Mouse (Mus musculus) hindbrain, embryonic 11.5 days (tissue): ENCODE results near the gene Morc1. TPM values are rescaled to one million over a fixed set of nuclear protein-coding genes. Genes with fewer than 3 reads are reported as not detected.

Experiments used
- ATAC-seq: fragments of 200-750 bp; cut with Nextera tagmentation; 2 replicates; pipeline ENCODE4 v1.8.0; 2017; ENCODE audit warnings: mild to moderate bottlenecking, moderate TSS enrichment, moderate library complexity; ENCODE audit not compliant: low FRiP score
- DNase-seq: peaks from one replicate; pipeline ENCODE4 v3.0.0-alpha.2; 2015; ENCODE audit warnings: low spot score
- H3K27ac ChIP-seq: fragments of 300-500 bp; sonication (generic); 2 replicates; pipeline ENCODE4 v1.5.1; 2014; ENCODE audit warnings: mild to moderate bottlenecking, low read depth, low read length
- H3K27me3 ChIP-seq: fragments of 300-500 bp; sonication (generic); 2 replicates; pipeline ENCODE4 v1.6.1; 2014; ENCODE audit warnings: mild to moderate bottlenecking, low read length, moderate library complexity, mixed read lengths; ENCODE audit not compliant: control insufficient read depth, insufficient read depth
- H3K36me3 ChIP-seq: fragments of 300-500 bp; sonication (generic); 2 replicates; pipeline ENCODE4 v1.6.1; 2014; ENCODE audit warnings: mild to moderate bottlenecking, low read length, moderate library complexity, mixed read lengths; ENCODE audit not compliant: control insufficient read depth, insufficient read depth
- H3K4me1 ChIP-seq: fragments of 300-500 bp; sonication (generic); replicated peaks from 2 replicates; pipeline ENCODE4 v1.6.1; 2014; ENCODE audit warnings: low read length, mixed read lengths; ENCODE audit not compliant: control insufficient read depth, insufficient read depth
- H3K4me2 ChIP-seq: fragments of 300-500 bp; sonication (generic); replicated peaks from 2 replicates; pipeline ENCODE4 v1.6.1; 2014; ENCODE audit warnings: mild to moderate bottlenecking, low read depth, low read length
- H3K4me3 ChIP-seq: fragments of 300-500 bp; sonication (generic); 2 replicates; pipeline ENCODE4 v1.5.1; 2014; ENCODE audit warnings: low read depth, low read length
- H3K9ac ChIP-seq: fragments of 300-500 bp; sonication (generic); 2 replicates; pipeline ENCODE4 v1.6.1; 2014; ENCODE audit warnings: low read depth, low read length
- H3K9me3 ChIP-seq: fragments of 300-500 bp; sonication (generic); 2 replicates; pipeline ENCODE4 v1.6.1; 2016; ENCODE audit warnings: low read length; ENCODE audit not compliant: control insufficient read depth
- WGBS: fragments of 180-500 bp; shearing (Covaris S2); extraction: QIAGEN DNeasy Blood & Tissue Kit; methylation state at CpG from one replicate; pipeline ENCODE4 v1.1.7; 2014; 5-methylcytosine and 5-hydroxymethylcytosine counted together
- polyA plus RNA-seq: library from polyadenylated mRNA; unstranded; fragments of >200 nt; fragmentation: Nextera tagmentation; extraction: Ambion mirVana; gene quantifications from 2 replicates; pipeline ENCODE4 v1.2.1, GENCODE M21; 2014

Morc1 gene
- 0.10 TPM in 1 of 2 replicates, not detected in the other for polyA plus RNA-seq

- no peak within 1 kb of the TSS for H3K4me2 ChIP-seq
- DNase-seq (no peak), ATAC-seq (no peak)
- no peaks in the 10 kb centered on the region for H3K9me3 ChIP-seq
- H3K27ac ChIP-seq = no peak within 1 kb of the TSS
- no peaks in the 10 kb centered on the region for H3K36me3 ChIP-seq
- WGBS = 90% methylated on average over 15 of the region's 15 CpGs
- H3K27me3 ChIP-seq = no peaks in the 10 kb centered on the region
- H3K9ac ChIP-seq = no peak within 1 kb of the TSS
- no peak within 1 kb of the TSS for H3K4me3 ChIP-seq
- no peaks in the 10 kb centered on the region for H3K4me1 ChIP-seq
Measured at GRCm38 (mm10) chr16:48431027-48431426, at the start of gene Morc1. Gene Morc1, plus strand, starts transcription at chr16:48431237.

GRCm38 (mm10) chr16:48383582-48384257 is 47.3 kb upstream of the Morc1 start:
- H3K27ac ChIP-seq = no peak overlapping the region
- WGBS = 74% methylated on average over 2 of the region's 3 CpGs
- no peak for DNase-seq
- H3K36me3 ChIP-seq = no peaks in the 10 kb centered on the region
- no peaks in the 10 kb centered on the region for H3K4me1 ChIP-seq
- ATAC-seq = no peak
- H3K9me3 ChIP-seq = no peaks in the 10 kb centered on the region
- no peak overlapping the region for H3K4me2 ChIP-seq
- H3K4me3 ChIP-seq = no peak overlapping the region
- H3K27me3 ChIP-seq = no peaks in the 10 kb centered on the region
- no peak overlapping the region for H3K9ac ChIP-seq

GRCm38 (mm10) chr16:48386982-48387381 is 44.1 kb upstream of the Morc1 start:
- Histone ChIP-seq H3K27ac (no peak overlapping the region), H3K4me3 (no peak overlapping the region), H3K4me1 (no peaks in the 10 kb centered on the region), H3K9me3 (no peaks in the 10 kb centered on the region), H3K9ac (no peak overlapping the region), H3K4me2 (no peak overlapping the region), H3K36me3 (no peaks in the 10 kb centered on the region), H3K27me3 (no peaks in the 10 kb centered on the region)
- DNase-seq (no peak), ATAC-seq (no peak)
- WGBS = 75% methylated on average over 2 of the region's 2 CpGs

- DNase-seq (no peak), ATAC-seq (no peak)
- Histone ChIP-seq H3K27me3 (no peaks in the 10 kb centered on the region), H3K27ac (no peak overlapping the region), H3K9me3 (no peaks in the 10 kb centered on the region), H3K4me3 (no peak overlapping the region), H3K36me3 (no peaks in the 10 kb centered on the region), H3K4me2 (no peak overlapping the region), H3K4me1 (no peaks in the 10 kb centered on the region), H3K9ac (no peak overlapping the region)
- WGBS = 96% methylated on average over 2 of the region's 2 CpGs
Measured at GRCm38 (mm10) chr16:48395278-48395677, 35.8 kb upstream of the Morc1 start.

GRCm38 (mm10) chr16:48402963-48403362 is 28.1 kb upstream of the Morc1 start:
- Histone ChIP-seq H3K9me3 (no peaks in the 10 kb centered on the region), H3K9ac (no peak overlapping the region), H3K4me2 (no peak overlapping the region), H3K27me3 (no peaks in the 10 kb centered on the region), H3K4me1 (no peaks in the 10 kb centered on the region), H3K27ac (no peak overlapping the region), H3K36me3 (no peaks in the 10 kb centered on the region), H3K4me3 (no peak overlapping the region)
- 78% methylated on average over 4 of the region's 4 CpGs for WGBS
- DNase-seq (no peak), ATAC-seq (no peak)

- ATAC-seq (no peak), DNase-seq (no peak)
- H3K4me1 ChIP-seq = no peaks in the 10 kb centered on the region
Measured at GRCm38 (mm10) chr16:48403423-48403822, 27.6 kb upstream of the Morc1 start.

GRCm38 (mm10) chr16:48404009-48404408 is 27.0 kb upstream of the Morc1 start:
- Histone ChIP-seq H3K9ac (no peak overlapping the region), H3K9me3 (no peaks in the 10 kb centered on the region), H3K4me3 (no peak overlapping the region), H3K4me2 (no peak overlapping the region), H3K36me3 (no peaks in the 10 kb centered on the region), H3K4me1 (no peaks in the 10 kb centered on the region), H3K27ac (no peak overlapping the region), H3K27me3 (no peaks in the 10 kb centered on the region)
- DNase-seq (no peak), ATAC-seq (no peak)

More at GRCm38 (mm10) chr16:48403423-48403822, 27.6 kb upstream of the Morc1 start:
- Histone ChIP-seq H3K4me3 (no peak overlapping the region), H3K27me3 (no peaks in the 10 kb centered on the region), H3K9me3 (no peaks in the 10 kb centered on the region), H3K27ac (no peak overlapping the region), H3K36me3 (no peaks in the 10 kb centered on the region), H3K9ac (no peak overlapping the region), H3K4me2 (no peak overlapping the region)
- 86% methylated on average over 3 of the region's 3 CpGs for WGBS

- 62% methylated on average over 10 of the region's 10 CpGs for WGBS
- Histone ChIP-seq H3K4me2 (no peak overlapping the region), H3K27me3 (no peaks in the 10 kb centered on the region), H3K9ac (no peak overlapping the region), H3K4me3 (no peak overlapping the region), H3K36me3 (no peaks in the 10 kb centered on the region), H3K9me3 (no peaks in the 10 kb centered on the region), H3K27ac (no peak overlapping the region), H3K4me1 (no peaks in the 10 kb centered on the region)
- DNase-seq (no peak), ATAC-seq (peak; percentile 56; the same call in 1 of the 2 replicates)
Measured at GRCm38 (mm10) chr16:48405674-48406403, 25.2 kb upstream of the Morc1 start.

GRCm38 (mm10) chr16:48409580-48409979 is 21.5 kb upstream of the Morc1 start:
- Histone ChIP-seq H3K4me1 (no peaks in the 10 kb centered on the region), H3K9me3 (no peaks in the 10 kb centered on the region), H3K27me3 (no peaks in the 10 kb centered on the region), H3K9ac (no peak overlapping the region), H3K27ac (no peak overlapping the region), H3K4me2 (no peak overlapping the region), H3K4me3 (no peak overlapping the region), H3K36me3 (no peaks in the 10 kb centered on the region)
- 51% methylated on average over 7 of the region's 7 CpGs for WGBS
- ATAC-seq (no peak), DNase-seq (no peak)
